Mouse (Mus musculus): Measurements from ENCODE around the gene Cyp2g1. TPM values are rescaled to one million over a fixed set of nuclear protein-coding genes. Genes with fewer than 3 reads are reported as not detected.
"Not testable (repeated sequence)": the region's sequence is repeated elsewhere in the genome, so short reads cannot be mapped to it uniquely, and the experiment has no call there.

Cyp2g1 gene
- total and polyA plus RNA-seq, 2 experiments from 2014 or later, result 0.08 TPM; not detected in 1

DNA sequence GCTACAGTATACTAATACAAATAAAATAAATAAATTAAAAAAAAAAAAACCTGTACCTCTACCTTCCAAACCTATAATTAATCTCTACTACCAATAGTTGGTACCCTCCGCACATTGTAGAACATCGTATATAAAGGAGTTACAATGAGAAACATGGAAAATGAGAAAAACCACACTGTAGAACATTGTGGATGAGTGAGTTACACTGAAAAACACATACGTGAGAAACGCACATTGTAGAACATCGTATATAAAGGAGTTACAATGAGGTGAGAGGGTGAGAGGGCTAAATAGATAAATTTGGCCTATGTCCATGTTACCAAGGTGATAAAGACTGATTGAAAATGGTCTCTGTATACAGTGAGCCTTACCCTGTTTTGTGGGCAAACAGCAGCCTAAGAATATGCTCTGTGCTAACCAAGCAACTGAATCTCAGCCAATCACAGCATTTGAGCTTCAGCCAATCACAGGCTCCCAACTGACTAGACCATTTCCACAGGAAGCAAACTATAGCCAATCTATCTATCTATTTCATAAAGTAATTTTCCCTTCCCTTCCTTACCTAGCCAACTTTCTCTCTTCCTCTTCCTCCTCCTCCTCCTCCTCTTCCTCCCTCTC lies 28.8 kb upstream of the Cyp2g1 start:
- Histone ChIP-seq H3K36me3 (ENCODE audit: insufficient read depth, low read length) (no peaks in the 10 kb centered on the region), H3K9ac (replicated peaks; ENCODE audit: low read length) (no peak overlapping the region), H3K27me3 (ENCODE audit: insufficient read depth, low read length) (no peaks in the 10 kb centered on the region), H3K9me3 (ENCODE audit: low read length) (no peaks in the 10 kb centered on the region), H3K4me2 (ENCODE audit: low read depth, low read length) (peak overlapping the region; percentile 23; the same call in 1 of the 2 replicates), H3K4me3 (ENCODE audit: low read length) (no peak overlapping the region), H3K4me1 (ENCODE audit: insufficient read depth, low read length) (no peaks in the 10 kb centered on the region), H3K27ac (no peak overlapping the region)
- DNase-seq (ENCODE audit: low spot score) (peak; percentile 28), ATAC-seq (peak; percentile 67)
- 78% methylated on average over 5 of the region's 5 CpGs for WGBS
- TF ChIP-seq CTCF (IDR thresholded peaks at IDR 0.05; ENCODE audit: low read depth), result no peak

DNA sequence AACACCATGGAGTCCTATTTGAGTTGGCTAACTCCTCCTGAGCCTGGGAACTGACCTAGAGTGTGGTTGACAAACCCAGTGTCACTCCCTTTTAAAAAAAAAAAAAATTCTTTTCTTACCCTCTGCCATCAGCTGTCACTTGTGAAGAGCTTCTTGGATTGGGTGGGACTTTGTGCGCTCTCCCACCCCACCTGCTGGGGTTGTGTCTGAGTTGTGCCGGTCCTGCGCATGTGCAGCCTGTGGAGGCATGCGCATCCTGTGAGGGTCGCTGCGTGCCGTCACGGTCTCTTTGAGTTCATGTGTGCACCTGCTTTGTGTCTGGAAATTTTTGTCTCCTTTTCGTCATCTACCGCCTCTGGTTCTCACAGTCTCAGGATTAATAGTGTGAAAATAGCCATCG lies 28.2 kb upstream of the Cyp2g1 start:
- Histone ChIP-seq H3K4me2 (ENCODE audit: low read depth, low read length) (peak overlapping the region; percentile 23), H3K27ac (0 out of 2 replicates have a peak overlapping the region, but pooled peaks have one; percentile 32), H3K9me3 (ENCODE audit: low read length) (no peaks in the 10 kb centered on the region), H3K4me1 (ENCODE audit: insufficient read depth, low read length) (no peaks in the 10 kb centered on the region), H3K27me3 (ENCODE audit: insufficient read depth, low read length) (no peaks in the 10 kb centered on the region), H3K9ac (replicated peaks; ENCODE audit: low read length) (no peak overlapping the region), H3K36me3 (ENCODE audit: insufficient read depth, low read length) (no peaks in the 10 kb centered on the region), H3K4me3 (ENCODE audit: low read length) (no peak overlapping the region)
- DNase-seq (ENCODE audit: low spot score) (peak; percentile 79), ATAC-seq (peak; percentile 89)
- 3% methylated on average over 11 of the region's 11 CpGs for WGBS
- TF ChIP-seq CTCF (IDR thresholded peaks at IDR 0.05; ENCODE audit: low read depth), result peak; percentile 37

DNA sequence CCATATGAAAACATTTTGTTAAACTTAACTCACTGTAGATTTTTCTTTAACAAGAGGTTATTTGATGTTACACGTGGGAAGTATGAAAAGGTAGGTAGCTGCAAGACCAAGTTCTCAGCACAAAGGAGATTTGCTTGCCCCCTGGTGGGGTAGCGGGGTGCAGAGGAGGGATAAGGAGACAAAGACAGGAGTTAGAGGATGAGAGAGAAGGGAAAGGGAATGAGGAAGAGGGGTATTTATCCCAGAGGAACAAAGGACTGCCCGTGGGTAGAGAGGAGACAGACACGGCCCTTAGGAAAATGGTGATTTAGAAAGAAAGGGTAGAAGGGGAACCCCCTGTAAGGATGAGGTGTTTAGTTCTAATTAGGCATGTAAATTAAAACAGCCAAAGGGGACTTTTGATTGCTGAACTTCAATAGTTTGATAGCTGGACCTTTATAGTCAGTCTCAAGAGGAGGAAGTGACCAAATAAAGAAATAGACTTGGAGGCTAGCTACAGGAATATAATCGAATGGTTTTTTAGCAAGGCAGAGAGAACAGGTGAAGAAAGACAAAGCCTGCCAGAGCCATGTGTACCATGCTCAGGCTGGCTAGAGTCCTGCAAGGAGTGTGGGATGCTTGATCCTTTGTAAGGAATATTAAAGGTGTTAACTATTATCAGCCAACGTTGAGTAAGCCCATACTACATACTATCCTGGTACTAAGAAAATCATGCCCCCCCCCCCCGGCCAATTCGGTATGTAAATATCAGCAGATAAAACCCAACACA lies 27.5 kb upstream of the Cyp2g1 start:
- H3K36me3 ChIP-seq (ENCODE audit: insufficient read depth, low read length), result no peaks in the 10 kb centered on the region
- DNase-seq (ENCODE audit: low spot score), result no peak
- H3K9ac ChIP-seq (replicated peaks; ENCODE audit: low read length), result no peak overlapping the region
- ATAC-seq, result no peak
- H3K4me1 ChIP-seq (ENCODE audit: insufficient read depth, low read length), result no peaks in the 10 kb centered on the region
- H3K4me3 ChIP-seq (ENCODE audit: low read length), result no peak overlapping the region
- TF ChIP-seq CTCF (IDR thresholded peaks at IDR 0.05; ENCODE audit: low read depth), result no peak
- WGBS, result 19% methylated on average over 8 of the region's 8 CpGs
- H3K27ac ChIP-seq, result 0 out of 2 replicates have a peak overlapping the region, but pooled peaks have one; percentile 32
- H3K4me2 ChIP-seq (ENCODE audit: low read depth, low read length), result peak overlapping the region; percentile 23
- H3K9me3 ChIP-seq (ENCODE audit: low read length), result no peaks in the 10 kb centered on the region
- H3K27me3 ChIP-seq (ENCODE audit: insufficient read depth, low read length), result no peaks in the 10 kb centered on the region

DNA sequence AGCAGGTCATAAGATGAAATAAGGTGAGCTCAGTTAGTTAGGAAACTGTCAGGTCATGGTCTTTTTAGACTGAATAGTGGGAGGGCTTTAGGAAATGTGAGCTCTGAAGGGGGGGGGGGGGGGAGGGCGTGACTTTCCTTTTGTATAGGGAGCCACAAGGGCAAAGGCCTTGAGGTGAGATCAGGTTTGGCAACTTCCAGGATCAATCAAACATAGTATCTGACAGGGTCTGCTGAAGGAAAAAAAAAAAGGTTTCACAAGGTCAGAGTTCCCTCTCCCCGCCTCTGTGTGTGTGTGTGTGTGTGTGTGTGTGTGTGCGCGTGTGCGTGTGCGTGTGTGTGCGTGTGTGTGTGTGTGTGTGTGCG lies 26.9 kb upstream of the Cyp2g1 start:
- no peaks in the 10 kb centered on the region for H3K36me3 ChIP-seq (ENCODE audit: insufficient read depth, low read length)
- no peak overlapping the region for H3K9ac ChIP-seq (replicated peaks; ENCODE audit: low read length)
- no peak for TF ChIP-seq CTCF (IDR thresholded peaks at IDR 0.05; ENCODE audit: low read depth)
- no peak for DNase-seq (ENCODE audit: low spot score)
- H3K27me3 ChIP-seq (ENCODE audit: insufficient read depth, low read length), result no peaks in the 10 kb centered on the region
- WGBS, result 24% methylated on average over 7 of the region's 8 CpGs
- ATAC-seq, result no peak
- H3K27ac ChIP-seq, result no peak overlapping the region
- H3K4me2 ChIP-seq (ENCODE audit: low read depth, low read length), result no peak overlapping the region
- no peak overlapping the region for H3K4me3 ChIP-seq (ENCODE audit: low read length)
- H3K4me1 ChIP-seq (ENCODE audit: insufficient read depth, low read length), result no peaks in the 10 kb centered on the region
- H3K9me3 ChIP-seq (ENCODE audit: low read length), result no peaks in the 10 kb centered on the region

DNA sequence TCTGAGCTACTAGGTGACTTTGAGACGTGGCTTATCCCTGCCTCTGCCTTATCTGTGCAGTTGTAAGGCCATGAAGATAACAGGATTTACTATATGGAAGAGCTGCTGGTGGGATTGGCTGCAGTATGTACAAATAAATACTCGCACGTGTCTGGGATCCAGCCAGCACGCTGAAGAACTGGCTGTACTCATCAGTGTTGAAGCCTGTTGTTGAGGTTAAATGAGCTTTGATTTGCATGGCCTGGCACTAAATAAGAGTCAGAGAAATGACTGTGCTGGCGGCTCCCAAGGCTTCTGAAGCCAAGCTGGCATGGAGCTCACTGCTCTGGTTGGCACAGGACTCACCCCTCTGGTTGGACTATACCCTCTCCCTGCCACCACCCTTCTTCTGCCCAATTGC lies 25.5 kb upstream of the Cyp2g1 start:
- no peaks in the 10 kb centered on the region for H3K27me3 ChIP-seq (ENCODE audit: insufficient read depth, low read length)
- H3K27ac ChIP-seq, result no peak overlapping the region
- H3K4me1 ChIP-seq (ENCODE audit: insufficient read depth, low read length), result no peaks in the 10 kb centered on the region
- H3K9ac ChIP-seq (replicated peaks; ENCODE audit: low read length), result no peak overlapping the region
- H3K4me2 ChIP-seq (ENCODE audit: low read depth, low read length), result no peak overlapping the region
- TF ChIP-seq CTCF (IDR thresholded peaks at IDR 0.05; ENCODE audit: low read depth), result no peak
- H3K4me3 ChIP-seq (ENCODE audit: low read length), result no peak overlapping the region
- DNase-seq (ENCODE audit: low spot score), result peak; percentile 37
- ATAC-seq, result peak; percentile 67
- no peaks in the 10 kb centered on the region for H3K9me3 ChIP-seq (ENCODE audit: low read length)
- no peaks in the 10 kb centered on the region for H3K36me3 ChIP-seq (ENCODE audit: insufficient read depth, low read length)
- WGBS, result 48% methylated on average over 5 of the region's 5 CpGs

DNA sequence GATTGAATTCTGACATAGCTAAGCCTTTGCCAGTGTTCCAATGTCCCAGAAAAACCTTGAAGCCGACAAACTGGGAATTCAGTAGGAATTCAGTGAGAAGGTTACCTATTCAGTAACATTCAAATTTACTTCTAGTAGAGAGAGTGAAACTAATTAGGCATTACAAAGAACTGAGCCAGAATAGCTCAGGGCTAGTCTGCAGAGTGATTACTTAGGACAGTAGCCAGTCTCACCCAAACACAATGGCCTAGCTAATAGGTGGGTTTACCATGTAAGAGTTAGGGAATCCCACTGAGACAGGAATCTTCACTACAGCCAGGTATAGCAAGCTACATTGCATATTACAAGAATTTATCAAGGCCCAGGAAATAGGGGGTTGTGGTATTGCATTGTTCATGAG lies 22.7 kb upstream of the Cyp2g1 start:
- 48% methylated on average over 1 of the region's 1 CpGs for WGBS
- not testable (repeated sequence) for H3K9ac ChIP-seq (replicated peaks; ENCODE audit: low read length); H3K4me3 ChIP-seq (ENCODE audit: low read length); ATAC-seq; H3K4me1 ChIP-seq (ENCODE audit: insufficient read depth, low read length); H3K27me3 ChIP-seq (ENCODE audit: insufficient read depth, low read length); DNase-seq (ENCODE audit: low spot score); H3K9me3 ChIP-seq (ENCODE audit: low read length); H3K4me2 ChIP-seq (ENCODE audit: low read depth, low read length); H3K27ac ChIP-seq; H3K36me3 ChIP-seq (ENCODE audit: insufficient read depth, low read length)

DNA sequence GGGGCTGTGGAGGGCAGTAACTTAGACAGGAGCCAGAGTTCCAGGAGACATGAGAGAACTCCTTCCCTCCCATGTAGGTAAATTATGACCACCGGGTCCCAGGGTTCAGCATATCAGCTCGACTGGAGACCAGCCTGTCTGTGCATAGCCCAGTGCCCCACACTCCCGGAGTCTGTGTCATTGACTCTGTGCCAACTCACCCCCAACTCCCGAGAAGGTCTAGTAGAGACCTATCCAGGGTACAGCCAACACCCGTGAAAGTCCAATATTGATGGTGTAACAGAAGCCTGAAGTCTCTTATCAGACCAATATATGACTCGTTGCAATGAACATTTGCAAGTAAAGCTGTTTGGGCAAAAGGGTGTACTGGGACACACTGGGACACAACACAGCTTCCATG lies 18.7 kb upstream of the Cyp2g1 start:
- H3K9me3 ChIP-seq (ENCODE audit: low read length), result no peaks in the 10 kb centered on the region
- TF ChIP-seq CTCF (IDR thresholded peaks at IDR 0.05; ENCODE audit: low read depth), result no peak
- no peak overlapping the region for H3K9ac ChIP-seq (replicated peaks; ENCODE audit: low read length)
- 84% methylated on average over 6 of the region's 6 CpGs for WGBS
- DNase-seq (ENCODE audit: low spot score) (no peak), ATAC-seq (no peak)
- H3K4me2 ChIP-seq (ENCODE audit: low read depth, low read length), result no peak overlapping the region
- H3K27ac ChIP-seq, result no peak overlapping the region
- H3K36me3 ChIP-seq (ENCODE audit: insufficient read depth, low read length), result no peaks in the 10 kb centered on the region
- no peaks in the 10 kb centered on the region for H3K4me1 ChIP-seq (ENCODE audit: insufficient read depth, low read length)
- H3K4me3 ChIP-seq (ENCODE audit: low read length), result no peak overlapping the region
- H3K27me3 ChIP-seq (ENCODE audit: insufficient read depth, low read length), result no peaks in the 10 kb centered on the region
